In the genomic region with DNA sequence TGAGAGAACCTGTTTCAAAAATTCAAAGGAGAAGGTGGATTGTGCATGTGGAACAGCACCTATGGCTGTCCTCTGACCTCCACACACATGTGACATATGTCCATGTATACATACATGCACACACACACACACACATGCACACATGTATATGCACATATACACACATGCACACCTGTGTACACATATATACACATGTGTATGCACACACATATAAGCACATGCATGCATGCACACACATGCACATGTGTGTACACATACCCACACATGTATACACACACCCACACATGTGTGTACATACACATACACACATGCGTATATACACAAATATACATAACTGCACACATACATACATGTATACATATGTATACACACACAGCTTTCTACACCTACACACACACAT, we compare ENCODE assay signal across 18 mouse cellular contexts.
"Had no signal": no experiment of that assay in that cellular context is flagged by ENCODE, and none has a peak within 500 bp of the region (broad histone marks: within the 10 kb centered on the region; RNA-seq: fewer than 3 reads in every experiment).

No protein-coding gene starts in this region.

- H3K27ac ChIP-seq: liver, embryonic 15.5 days; lung, embryonic 15.5 days; macrophage; midbrain, embryonic 13.5 days; neural tube, embryonic 12.5 days; stomach, embryonic 15.5 days; stomach, postnatal 0 days had no signal

- H3K9ac ChIP-seq: liver, embryonic 13.5 days; liver, embryonic 15.5 days; liver, postnatal 0 days; lung, embryonic 15.5 days; midbrain, embryonic 13.5 days; neural tube, embryonic 12.5 days; stomach, embryonic 15.5 days had no signal

- ATAC-seq: midbrain, embryonic 13.5 days; midbrain, embryonic 16.5 days had no signal

- H3K36me3 ChIP-seq: liver, embryonic 13.5 days; liver, embryonic 15.5 days; lung, embryonic 15.5 days; midbrain, embryonic 13.5 days; neural tube, embryonic 12.5 days; stomach, embryonic 15.5 days had no signal

- H3K9me3 ChIP-seq: liver, embryonic 13.5 days; liver, embryonic 15.5 days; lung, embryonic 15.5 days; midbrain, embryonic 13.5 days; neural tube, embryonic 12.5 days; stomach, embryonic 15.5 days had no signal

- H3K4me2 ChIP-seq: lung, embryonic 15.5 days; midbrain, embryonic 11.5 days; midbrain, embryonic 13.5 days; neural tube, embryonic 12.5 days; stomach, embryonic 15.5 days had no signal

- H3K4me1 ChIP-seq: midbrain, embryonic 13.5 days; stomach, embryonic 15.5 days had no signal

- H3K27me3 ChIP-seq: lung, embryonic 15.5 days; midbrain, embryonic 13.5 days; neural tube, embryonic 12.5 days; stomach, embryonic 15.5 days had no signal

- DNase-seq: liver, embryonic 13.5 days; liver, postnatal 0 days; lung, adult 2 months; lung, postnatal 14 days; lung, postnatal 36 days; right cerebral cortex, postnatal 14 days; thymus, postnatal 25 days; thymus, postnatal 4 days had no signal

- H3K4me3 ChIP-seq: liver, embryonic 13.5 days; liver, embryonic 15.5 days; lung, embryonic 15.5 days; midbrain, embryonic 13.5 days; myocyte; neural tube, embryonic 12.5 days; stomach, embryonic 15.5 days had no signal
